Mouse (Mus musculus) megakaryocyte progenitor cell, adult 5-6 weeks (primary cell): Measurements from ENCODE around the gene Atp2b2. TPM values are rescaled to one million over a fixed set of nuclear protein-coding genes. Genes with fewer than 3 reads are reported as not detected.

ENCODE experiments used
- ATAC-seq: replicated peaks from 2 replicates; pipeline ENCODE4 v1.8.0; 2016; ENCODE audit warnings: mild to moderate bottlenecking, moderate TSS enrichment, inconsistent platforms; ENCODE audit not compliant: poor library complexity
- total RNA-seq, 2 experiments: library from RNA; stranded (forward) in 1 of 2; stranded (reverse) in 1 of 2; fragments of 157-497, 149-512 nt in 1 of 2; fragments of 200-1000 nt in 1 of 2; gene quantifications; 2 replicates each; pipeline versions ENCODE4 v1.2.3 to v1.2.4; 2015 to 2017

The Atp2b2 gene
- total RNA-seq (2015): not detected in 2 replicates
- not detected in 2 replicates for total RNA-seq (2017)

DNA sequence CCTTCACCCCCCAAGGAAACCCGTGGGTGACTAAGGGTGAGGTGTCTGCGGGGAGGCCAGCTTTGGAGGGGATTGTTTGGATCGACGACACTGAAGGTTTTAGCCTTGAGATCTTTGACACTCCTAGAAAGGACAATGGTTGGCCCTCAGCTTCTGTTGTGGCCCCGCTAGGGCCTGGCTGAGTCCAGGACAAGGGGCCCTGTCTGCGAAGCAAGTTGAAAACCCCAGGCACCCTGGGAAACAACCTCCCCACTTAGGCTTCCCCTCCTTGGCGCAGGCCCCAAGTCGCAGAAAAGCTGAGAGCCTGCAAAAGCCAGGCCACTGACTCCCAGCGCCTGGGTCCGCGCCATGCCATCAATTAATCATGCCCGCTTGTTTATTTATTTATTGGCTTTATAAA lies at the start of gene Atp2b2:
Atp2b2 (minus strand) TSS at position 282 of the 400 bp plus-strand sequence.
- ATAC-seq: no peak

DNA sequence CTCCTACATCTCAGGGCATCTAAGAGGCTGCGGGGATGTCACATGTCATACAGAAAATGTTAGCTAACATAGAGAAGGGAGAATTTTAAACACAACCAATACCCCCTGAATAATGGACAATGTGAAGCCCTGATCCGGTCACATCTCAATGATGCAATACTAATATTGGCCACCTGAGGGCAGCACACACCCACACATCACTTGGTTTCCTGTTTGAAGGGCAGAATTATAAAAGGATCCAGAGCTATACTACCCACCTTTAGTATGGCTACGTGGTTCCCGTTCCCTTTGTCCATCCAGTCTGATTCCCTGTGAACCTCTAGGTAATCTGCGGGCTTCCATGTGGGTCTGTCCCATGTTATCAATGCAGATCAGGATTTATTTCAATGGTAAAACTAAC lies 47.2 kb upstream of the Atp2b2 start:
- ATAC-seq: peak; percentile 66

DNA sequence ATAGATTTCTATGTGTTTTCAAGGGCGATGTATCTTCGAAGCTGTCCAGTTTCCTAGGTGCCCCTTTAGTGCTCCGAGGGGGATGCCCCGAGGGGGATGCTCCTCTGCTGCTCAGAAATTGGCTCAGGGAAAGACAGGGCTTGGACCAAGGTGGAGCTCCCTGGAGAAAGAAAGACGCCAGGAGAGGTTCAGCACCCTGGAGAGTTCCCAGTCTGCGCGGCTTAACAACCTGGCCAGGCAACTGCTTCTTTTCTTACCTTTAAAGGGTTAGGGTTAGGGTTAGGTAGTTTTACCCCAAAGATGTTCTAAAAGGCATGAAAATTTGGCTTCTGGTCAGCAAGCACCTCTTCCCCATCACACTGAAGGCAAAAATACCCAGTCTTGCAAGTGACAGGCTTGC lies 44.7 kb upstream of the Atp2b2 start:
- ATAC-seq: no peak

DNA sequence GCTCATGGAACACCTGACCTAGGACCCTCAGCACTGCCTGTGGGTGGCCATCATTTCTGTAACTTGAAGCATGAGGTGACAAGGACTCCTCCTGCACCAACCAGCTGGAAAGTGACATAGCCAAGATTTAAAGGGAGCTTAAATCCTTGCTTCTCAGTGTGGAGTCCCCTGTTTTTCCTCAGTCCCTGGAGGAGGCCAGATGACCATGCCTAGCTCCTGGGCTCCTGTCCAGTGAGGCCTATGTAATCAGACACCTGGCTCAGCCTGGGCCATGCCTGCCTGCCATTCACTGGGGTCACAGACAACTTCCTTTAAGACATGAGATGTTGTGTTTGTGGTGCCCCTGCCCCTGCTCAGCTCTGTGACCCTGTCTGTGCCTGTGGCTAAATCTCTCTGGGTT lies 36.1 kb upstream of the Atp2b2 start:
- ATAC-seq: no peak

DNA sequence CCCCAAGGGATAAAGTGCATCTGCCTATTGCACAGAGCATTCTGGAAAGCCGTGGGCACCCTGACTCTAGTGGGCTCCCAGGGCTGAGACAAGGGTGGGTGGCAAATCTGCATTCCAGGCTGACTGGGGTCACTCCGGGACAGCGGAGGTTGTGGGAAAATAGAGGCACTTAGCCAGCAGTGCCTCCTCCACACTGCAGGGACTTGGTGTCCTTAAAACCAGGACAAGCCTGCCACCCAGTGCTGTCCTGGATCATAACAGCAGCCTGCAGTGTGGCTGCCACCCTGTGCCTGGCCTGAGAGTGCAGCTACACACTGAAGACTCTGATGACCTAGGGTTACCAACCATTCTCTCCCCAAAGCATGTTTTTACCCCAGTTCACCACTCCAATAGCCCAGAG lies 34.1 kb upstream of the Atp2b2 start:
- no peak for ATAC-seq

DNA sequence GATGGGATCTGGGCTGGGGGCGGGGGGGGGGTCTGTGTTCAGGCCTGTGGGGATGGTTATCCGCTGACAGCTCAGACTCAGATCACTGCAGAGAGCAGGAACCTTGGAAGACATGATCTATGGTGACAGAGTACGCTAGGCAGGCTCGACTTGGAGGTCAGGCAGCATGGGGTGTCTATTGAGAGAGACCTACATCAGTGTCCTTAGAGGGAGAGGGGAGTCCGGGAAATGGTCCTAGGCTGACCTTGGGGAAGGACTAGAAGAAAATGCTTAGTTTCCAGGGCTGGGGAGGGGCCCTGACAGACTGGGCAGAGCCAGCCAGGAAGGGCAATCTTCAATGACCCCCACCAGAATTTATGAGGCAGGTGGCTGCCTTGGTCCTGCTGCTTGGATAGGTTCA lies 33.6 kb upstream of the Atp2b2 start:
- ATAC-seq: no peak

DNA sequence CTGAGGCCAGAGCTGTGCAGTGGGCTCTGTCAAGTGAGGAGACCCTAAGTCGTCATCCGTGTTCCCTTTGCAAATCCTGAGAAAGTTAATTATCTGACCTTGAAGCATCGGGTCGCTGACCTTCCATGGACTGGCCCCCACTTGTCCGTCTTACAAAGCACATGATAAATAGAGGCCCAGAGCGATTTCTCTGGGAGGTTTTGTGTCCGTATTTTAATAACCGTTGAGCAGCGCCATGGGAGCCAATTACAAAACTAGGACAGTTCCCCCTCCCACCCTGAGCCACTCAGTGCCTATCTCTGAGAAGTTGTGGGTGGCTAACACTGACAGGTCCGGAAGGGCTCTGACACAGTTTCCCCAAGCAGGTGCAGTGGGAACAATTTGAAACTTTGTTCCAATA lies 32.5 kb upstream of the Atp2b2 start:
- ATAC-seq: no peak

DNA sequence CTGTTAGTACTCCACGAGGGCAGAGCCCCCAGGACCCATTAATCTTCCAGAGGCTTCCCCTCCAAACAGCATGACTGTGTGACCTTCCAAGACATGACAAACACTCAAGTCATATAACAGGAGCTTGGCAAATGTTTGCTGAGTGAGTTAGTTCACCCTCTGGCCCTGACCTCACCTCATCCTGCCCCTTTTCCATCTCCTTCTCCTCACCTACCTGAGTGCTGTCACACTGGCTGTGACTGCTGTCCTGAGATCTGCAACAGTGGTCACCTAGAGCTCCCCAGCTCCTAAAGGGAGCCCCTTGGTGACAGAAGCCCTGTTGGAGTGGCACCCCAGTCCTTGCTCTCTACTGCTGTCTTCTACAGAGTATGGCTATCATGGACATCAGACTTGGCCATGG lies 31.8 kb upstream of the Atp2b2 start:
- no peak for ATAC-seq

DNA sequence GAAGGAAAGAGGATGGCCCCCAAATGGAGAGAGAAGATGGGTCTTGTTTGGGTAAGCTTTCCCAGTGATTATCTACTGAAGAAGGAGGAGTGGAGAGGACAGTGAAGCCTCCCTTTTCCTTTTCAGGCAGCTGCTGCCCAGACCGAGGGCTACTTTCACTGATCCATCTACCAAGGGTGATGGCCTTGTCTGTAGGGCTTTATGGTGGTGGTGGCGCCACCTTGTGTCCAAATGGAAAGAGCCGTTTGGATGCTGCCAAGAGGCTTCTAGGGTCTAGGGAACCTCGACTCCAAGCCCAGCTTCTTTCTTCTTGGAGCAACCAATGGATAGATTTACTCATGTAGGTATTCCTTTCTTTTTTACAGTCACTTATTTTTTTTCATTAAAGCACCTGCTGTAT lies 29.2 kb upstream of the Atp2b2 start:
- peak; percentile 44; the same call in 1 of the 2 replicates for ATAC-seq

DNA sequence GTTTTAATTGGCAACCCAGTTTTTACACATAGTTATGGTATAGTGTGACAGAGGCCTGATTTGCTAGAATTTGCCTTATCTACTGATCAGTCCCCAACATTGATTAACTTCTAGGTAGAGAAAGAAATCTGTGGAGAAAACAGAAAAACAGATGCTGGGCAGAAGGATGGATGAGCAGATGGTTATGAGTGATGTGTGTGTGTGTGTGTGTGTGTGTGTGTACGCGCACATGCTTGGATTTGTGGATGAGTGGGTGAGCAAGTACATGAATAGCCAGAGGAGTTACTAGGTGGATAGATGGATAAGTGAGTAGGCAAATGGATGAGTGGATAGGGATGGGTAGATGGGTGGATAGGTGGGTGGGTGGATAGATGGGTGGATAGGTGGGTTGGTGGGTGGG lies 20.7 kb upstream of the Atp2b2 start:
- no peak for ATAC-seq

DNA sequence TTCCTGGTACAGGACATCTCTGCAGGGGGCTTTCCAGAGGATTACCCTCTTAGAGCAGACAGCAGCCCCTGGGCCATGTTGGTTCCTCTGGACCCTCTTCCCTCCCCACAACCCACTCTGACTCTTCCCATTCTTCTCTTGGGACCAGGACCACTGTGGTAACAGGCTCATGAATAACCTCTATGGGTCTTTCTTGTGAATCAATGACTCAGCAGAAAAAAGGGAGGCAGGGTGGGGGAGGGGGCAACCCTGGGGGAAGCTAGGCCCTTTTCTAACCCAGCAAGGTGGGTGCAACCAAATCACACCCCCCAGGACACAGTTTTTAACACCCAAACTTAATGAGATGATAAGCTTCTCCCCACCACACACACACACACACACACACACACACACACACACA lies 20.3 kb upstream of the Atp2b2 start:
- ATAC-seq: no peak

DNA sequence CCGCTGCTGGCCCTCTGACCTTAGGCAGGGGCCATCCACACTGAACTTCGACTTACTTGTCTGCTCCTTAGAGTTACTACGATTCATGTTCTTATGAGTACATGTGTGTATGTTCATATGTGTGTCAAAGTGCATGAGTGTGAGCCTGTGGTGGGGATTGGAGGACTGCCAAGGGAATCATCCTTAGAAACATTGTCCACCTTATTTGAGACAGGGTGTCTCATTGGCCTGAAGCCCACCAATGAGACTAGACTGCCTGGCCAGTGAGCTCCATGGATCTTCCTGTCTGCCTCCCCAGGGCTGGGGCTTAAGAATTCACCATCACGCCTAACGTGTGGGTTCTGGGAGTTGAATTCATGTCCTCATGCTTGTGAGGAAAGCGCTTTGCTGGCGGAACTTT lies 16.8 kb upstream of the Atp2b2 start:
- ATAC-seq: no peak

DNA sequence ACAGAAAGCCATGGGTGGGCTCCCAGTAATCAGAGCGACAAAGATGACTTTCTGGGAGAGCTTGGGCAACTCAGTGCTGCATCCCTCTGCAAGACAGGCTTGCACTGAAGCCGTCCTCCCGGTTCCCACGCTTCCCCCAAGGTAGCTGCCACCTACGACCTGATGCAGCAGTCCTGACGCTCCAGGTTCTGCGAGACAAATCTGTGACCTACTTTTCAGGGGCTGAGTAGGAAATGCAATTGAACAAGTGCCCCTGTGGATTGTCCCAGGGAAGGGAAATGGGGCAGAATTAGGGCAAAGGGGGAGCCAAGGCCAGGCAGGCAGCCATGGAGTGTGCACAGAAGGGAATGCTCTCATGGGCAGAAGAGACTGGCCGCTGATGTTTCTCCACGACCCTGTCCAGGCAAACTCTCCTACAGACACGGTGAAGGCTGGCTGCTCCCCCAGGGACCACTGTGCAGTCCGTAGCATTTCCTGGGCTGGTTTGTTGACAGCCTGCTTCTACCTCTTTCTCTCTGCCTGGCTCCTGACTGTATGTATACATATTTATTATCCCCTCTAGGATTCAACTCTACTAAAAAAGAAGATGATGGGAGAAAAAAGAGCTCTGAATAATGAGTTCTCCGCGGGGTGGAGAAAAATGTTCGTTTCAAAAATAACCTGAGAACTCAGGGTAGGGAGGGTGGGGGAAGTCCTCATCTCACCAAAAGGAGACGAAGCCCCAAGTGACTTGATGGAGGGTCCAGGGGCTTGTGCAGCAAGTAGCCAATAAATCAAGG lies 15.8 kb upstream of the Atp2b2 start:
- no peak for ATAC-seq

DNA sequence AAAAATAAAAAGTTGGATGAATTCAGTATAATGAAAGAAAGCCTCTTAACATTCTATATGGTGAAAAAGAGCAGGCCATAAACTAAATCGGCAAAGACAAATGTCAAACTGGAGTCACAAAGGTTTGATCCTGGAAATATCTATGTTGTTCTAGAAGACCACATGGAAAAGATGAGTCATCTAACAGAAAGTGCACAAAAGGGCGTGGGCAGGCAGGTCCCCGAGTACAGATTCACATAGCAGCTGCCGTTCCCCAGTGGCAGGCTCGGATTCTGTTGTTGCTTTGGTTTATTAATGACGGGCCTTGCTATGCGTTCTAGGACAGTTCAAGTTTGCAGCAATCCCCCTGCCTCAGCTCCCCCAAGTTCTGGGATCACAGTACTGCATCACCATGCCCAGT lies 12.9 kb upstream of the Atp2b2 start:
- ATAC-seq: no peak

DNA sequence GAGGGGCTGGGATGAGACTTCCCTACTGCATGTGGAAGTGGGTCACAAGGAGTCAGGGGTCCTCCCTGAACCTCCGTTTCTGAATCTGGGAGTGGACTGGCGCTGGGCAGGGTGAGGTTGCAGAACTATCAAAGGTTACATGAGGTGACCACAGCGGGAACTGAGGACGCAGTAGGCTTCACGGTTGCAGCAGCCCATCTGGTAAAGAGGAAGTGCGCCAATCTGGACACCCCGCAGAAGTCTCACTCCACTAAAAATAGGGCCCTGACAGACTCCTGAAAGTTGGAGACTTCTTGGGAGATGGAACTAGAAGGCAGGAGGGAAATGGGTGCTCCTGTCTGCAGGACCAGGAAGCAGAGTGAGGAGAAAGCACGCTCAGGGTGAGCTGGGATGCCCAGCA lies 2.5 kb upstream of the Atp2b2 start:
- peak; percentile 52 for ATAC-seq

DNA sequence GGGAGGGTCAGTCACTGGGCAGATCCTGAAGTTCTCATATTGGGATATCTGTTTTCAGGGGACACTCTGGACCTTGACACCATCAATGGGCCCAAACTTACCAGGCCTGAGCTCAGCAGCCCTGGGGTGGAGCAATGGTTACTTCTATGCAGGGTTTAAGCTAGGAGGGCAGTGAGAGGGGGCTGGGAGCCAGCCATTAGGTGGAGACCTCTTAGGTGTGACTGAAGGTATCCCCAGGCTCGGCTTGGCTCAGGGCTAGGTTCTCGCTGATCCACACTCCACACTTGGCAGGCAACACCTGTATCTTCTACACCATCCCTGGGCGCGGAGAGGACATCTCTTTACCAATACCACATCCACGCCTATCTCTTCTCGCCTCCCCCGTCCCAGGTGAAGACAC lies 423 bp upstream of the Atp2b2 start:
- ATAC-seq: no peak

DNA sequence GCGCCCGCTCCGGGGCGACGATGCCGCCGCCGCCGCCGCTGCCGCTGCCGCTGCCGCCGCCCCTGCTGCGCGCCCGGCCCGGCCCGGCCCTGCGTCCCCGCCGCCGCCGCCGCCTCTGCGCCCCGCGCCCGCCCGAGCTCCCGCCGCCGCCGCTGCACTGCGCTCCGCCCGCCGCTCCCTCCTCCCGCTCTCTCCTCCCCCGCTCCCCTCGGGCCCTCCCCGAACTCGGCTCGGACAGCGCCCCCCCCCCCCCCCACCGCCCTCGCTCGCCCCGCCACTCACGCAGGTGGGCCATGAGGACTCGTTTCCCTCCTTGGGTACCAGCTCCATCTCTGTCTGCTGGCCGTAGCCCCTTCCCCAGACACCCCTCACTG lies 515 bp downstream of the Atp2b2 start:
- ATAC-seq: no peak

DNA sequence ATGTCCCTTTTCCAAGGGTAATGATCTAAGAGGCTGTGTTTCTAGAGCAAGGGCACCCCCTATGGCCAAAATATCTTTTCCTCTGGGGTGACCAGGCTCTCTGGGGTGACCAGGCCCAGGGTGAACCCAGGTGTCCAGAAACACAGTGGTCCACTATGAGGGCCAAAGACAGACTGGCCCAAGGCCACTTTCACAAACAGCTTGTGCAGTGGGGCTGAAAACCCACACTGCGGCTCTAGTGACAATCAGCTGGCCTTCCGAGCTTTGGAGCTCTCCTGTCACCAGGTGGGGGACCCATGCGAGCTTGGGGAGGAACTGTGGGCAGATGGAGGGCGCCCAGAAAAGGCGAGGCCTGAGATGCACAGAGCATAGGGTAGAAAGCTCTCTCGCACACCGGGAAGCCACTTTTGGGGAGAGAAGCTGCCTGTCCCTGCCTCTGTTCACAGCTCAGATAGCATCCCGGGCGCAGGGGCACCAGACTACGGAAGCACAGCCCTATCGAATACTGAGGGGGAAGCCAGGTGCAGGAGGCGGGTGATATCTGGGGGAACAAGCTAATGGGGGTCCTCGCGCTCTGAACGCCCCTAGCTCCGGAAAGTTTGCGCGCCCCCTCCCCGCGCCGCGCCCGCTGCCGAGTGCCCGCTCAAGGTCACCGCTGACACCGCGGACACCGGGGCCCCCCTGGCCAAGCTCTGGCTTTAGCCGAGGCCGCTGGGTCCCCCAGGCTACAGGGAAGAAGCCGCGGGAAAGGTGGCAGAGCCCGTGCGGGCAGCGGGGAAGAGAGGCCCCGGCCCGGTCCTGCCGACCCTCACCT lies 1.1 kb downstream of the Atp2b2 start:
- no peak for ATAC-seq

DNA sequence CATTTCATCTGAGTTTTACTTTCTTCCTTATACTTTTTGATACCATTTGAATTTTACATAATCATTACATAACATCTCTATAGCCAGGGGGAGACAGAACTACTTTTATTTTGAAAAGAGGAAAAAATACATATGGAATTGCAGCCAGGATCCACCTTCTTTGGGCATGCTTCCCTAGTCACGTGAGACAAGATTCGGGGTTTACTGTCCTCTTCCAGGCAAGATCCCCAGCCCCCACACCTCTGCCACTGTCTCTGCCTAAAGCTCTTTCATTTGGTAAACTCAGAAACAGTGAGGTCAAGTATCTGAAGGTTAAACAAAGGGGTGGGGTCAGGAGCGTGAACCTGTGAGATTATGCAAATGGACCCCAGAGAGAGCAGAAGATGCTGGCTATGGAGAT lies 6.7 kb downstream of the Atp2b2 start:
- no peak for ATAC-seq

DNA sequence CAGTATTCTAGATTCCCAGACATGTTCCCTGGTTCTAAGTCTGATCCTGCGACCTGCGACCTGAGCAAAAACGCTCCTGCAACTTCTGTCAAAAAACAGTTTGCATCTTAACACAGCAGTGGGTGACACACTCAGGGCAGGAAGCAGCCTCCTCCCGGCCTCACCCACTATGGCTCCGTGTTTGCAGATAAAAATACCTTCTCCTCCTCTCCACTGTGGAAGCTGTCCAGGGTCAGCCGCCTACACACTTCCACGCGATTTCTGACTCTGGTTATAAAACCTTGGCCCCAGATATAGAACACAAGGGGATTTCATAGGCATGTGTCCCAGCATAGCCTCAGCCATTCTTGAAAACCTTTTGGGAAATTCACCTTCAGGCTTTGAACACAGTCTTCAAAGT lies 9.6 kb downstream of the Atp2b2 start:
- ATAC-seq: no peak

DNA sequence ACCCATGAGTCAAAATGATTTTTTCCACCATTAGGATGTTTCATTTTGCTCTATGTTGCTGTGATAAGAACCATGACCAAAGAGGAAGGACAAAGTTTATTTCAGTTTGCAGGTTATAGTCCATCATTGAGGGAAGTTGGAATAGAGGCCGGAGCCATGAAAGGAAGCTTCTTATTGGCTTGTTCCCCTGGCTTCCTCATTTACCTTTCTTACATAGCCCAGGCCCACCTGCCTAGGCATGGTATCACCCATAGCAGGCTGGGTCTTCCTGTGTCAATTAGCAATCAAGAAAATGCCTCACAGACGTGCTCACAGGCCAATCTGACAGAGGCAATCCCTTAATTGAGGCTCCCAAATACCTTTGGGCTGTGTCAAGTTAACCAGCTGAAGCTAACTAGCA lies 18.6 kb downstream of the Atp2b2 start:
- ATAC-seq: no peak

DNA sequence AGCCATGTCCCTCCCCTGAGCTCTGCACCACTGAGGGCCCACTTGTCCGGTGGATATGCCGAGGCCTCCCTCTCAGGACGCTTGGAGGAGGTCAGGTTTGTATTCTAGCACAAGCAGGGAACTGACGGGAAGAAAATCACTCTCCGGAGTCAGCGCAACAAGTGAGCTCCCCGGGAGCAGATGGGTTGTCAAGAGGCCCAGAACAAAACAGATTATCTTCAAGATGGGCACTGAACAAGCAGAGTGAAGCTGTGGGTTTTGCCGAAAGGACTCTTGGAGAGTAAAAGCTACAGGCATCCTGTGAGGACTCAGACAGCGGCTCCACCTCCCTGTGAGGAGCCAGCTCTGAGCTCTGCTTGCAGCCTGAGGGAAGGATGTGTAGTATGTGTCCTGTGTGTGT lies 20.3 kb downstream of the Atp2b2 start:
- no peak for ATAC-seq
